Mouse (Mus musculus): ENCODE results near the gene Gm20403.

- TF ChIP-seq CTCF (IDR thresholded peaks at IDR 0.05; ENCODE audit: low read depth) (no peak), EP300 (IDR thresholded peaks at IDR 0.05; ENCODE audit: low read depth) (no peak)
Measured at GRCm38 (mm10) chr12:55016339-55017118, 30.2 kb upstream of the Gm20403 start.
